Mouse (Mus musculus) lung, embryonic 14.5 days (tissue): ENCODE measurements around the gene Hbb-y. TPM values are rescaled to one million over a fixed set of nuclear protein-coding genes. Genes with fewer than 3 reads are reported as not detected.

Experiments
- ATAC-seq: fragments of 200-750 bp; cut with Nextera tagmentation; 2 replicates; pipeline ENCODE4 v1.8.0; 2017; ENCODE audit warnings: mild to moderate bottlenecking, moderate TSS enrichment, moderate library complexity; ENCODE audit not compliant: insufficient read depth
- DNase-seq: peaks from one replicate; pipeline ENCODE4 v3.0.0-alpha.2; 2015
- H3K27ac ChIP-seq: fragments of 300-500 bp; sonication (generic); 2 replicates; pipeline ENCODE4 v1.5.1; 2014; ENCODE audit warnings: low read depth, mild to moderate bottlenecking, moderate library complexity
- H3K27me3 ChIP-seq: fragments of 300-500 bp; sonication (generic); 2 replicates; pipeline ENCODE4 v1.6.1; 2014; ENCODE audit warnings: low read length, control low read depth; ENCODE audit not compliant: insufficient read depth
- H3K36me3 ChIP-seq: fragments of 300-500 bp; sonication (generic); 2 replicates; pipeline ENCODE4 v1.6.1; 2014; ENCODE audit warnings: control low read depth; ENCODE audit not compliant: insufficient read depth
- H3K4me1 ChIP-seq: fragments of 300-500 bp; sonication (generic); 2 replicates; pipeline ENCODE4 v1.6.1; 2014; ENCODE audit warnings: antibody characterized with exemption, control low read depth; ENCODE audit not compliant: insufficient read depth
- H3K4me2 ChIP-seq: fragments of 300-500 bp; sonication (generic); 2 replicates; pipeline ENCODE4 v1.6.1; 2014; ENCODE audit warnings: mild to moderate bottlenecking
- H3K4me3 ChIP-seq: fragments of 300-500 bp; sonication (generic); 2 replicates; pipeline ENCODE4 v1.5.1; 2014; ENCODE audit warnings: low read depth, low read length
- H3K9ac ChIP-seq: fragments of 300-500 bp; sonication (generic); 2 replicates; pipeline ENCODE4 v1.6.1; 2014
- H3K9me3 ChIP-seq: fragments of 300-500 bp; sonication (generic); 2 replicates; pipeline ENCODE4 v1.6.1; 2016; ENCODE audit warnings: low read depth, low read length, control low read depth
- CTCF ChIP-seq: IDR thresholded peaks from 2 replicates; pipeline ENCODE4 v1.5.1; 2016; ENCODE audit warnings: antibody characterized with exemption, low read depth
- WGBS: fragments of 180-500 bp; shearing (Covaris S2); extraction: QIAGEN DNeasy Blood & Tissue Kit; methylation state at CpG from one replicate; pipeline ENCODE4 v1.1.7; 2014; 5-methylcytosine and 5-hydroxymethylcytosine counted together
- polyA plus RNA-seq: library from polyadenylated mRNA; unstranded; fragments of >200 nt; fragmentation: Nextera tagmentation; extraction: Ambion mirVana; gene quantifications from 2 replicates; pipeline ENCODE4 v1.2.1, GENCODE M21; 2014

Hbb-y gene
- polyA plus RNA-seq, 1 experiment from 2014 or later, result 1,968 TPM

DNA sequence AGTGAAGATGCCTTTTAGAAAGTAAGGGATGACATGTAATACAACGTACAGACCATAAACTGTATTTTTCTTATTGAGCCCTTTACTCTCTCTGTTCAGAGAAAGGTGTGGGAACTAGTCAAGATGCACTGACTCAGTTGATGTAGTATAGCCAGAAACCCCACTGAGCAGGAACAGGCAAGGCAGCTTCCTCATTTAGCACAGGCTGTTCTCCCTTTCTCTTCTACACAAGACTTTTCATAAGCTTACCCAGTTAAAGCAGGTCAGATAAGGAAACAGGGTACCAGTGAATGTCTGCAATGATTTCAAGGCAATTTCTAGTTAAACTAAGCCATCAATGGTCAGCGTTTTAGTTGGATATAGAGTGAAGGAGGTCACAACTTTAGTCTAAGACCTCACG lies 8.5 kb upstream of the Hbb-y start:
- no peak overlapping the region for H3K4me3 ChIP-seq
- no peak overlapping the region for H3K4me2 ChIP-seq
- no peak for TF ChIP-seq CTCF
- H3K27me3 ChIP-seq, result no peaks in the 10 kb centered on the region
- H3K36me3 ChIP-seq, result no peaks in the 10 kb centered on the region
- DNase-seq (no peak), ATAC-seq (no peak)
- H3K27ac ChIP-seq, result no peak overlapping the region; the same call in 1 of the 2 replicates
- 61% methylated on average over 3 of the region's 3 CpGs for WGBS
- no peaks in the 10 kb centered on the region for H3K4me1 ChIP-seq
- H3K9ac ChIP-seq, result no peak overlapping the region
- no peaks in the 10 kb centered on the region for H3K9me3 ChIP-seq

GRCm38 (mm10) chr7:103860855-103861254 lies 7.8 kb upstream of the Hbb-y start:
- Histone ChIP-seq H3K36me3 (no peaks in the 10 kb centered on the region), H3K4me3 (no peak overlapping the region), H3K4me1 (no peaks in the 10 kb centered on the region), H3K27me3 (no peaks in the 10 kb centered on the region), H3K9me3 (no peaks in the 10 kb centered on the region), H3K27ac (no peak overlapping the region; the same call in 1 of the 2 replicates), H3K9ac (no peak overlapping the region), H3K4me2 (no peak overlapping the region)
- TF ChIP-seq CTCF, result no peak
- ATAC-seq (peak; percentile 75), DNase-seq (peak; percentile 43)
- WGBS, result 42% methylated on average over 1 of the region's 1 CpGs

DNA sequence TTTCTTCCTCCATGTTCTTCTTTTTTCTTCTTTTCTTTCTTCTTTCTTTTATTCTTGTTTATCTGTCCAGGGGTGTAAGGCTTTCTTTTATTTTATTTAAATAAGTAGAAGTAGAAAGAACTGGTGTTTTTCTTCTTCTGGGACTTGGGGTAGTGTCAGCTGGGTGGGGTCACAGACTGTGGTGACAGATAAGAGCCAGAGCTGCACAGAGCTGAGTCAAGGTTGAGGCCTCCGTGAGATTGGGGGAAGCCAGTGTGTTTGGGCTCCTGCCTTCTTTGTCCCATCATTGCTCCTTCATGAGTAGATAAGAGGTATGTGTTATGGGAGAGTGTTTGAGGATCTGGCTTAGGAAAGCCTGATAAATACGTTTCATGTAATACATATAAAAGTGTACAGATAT lies 6.1 kb upstream of the Hbb-y start:
- H3K4me3 ChIP-seq, result no peak overlapping the region
- no peaks in the 10 kb centered on the region for H3K9me3 ChIP-seq
- H3K4me2 ChIP-seq, result no peak overlapping the region
- no peaks in the 10 kb centered on the region for H3K36me3 ChIP-seq
- 41% methylated on average over 2 of the region's 2 CpGs for WGBS
- no peak for TF ChIP-seq CTCF
- peak; percentile 66; the same call in 1 of the 2 replicates for ATAC-seq
- DNase-seq, result no peak
- H3K27ac ChIP-seq, result no peak overlapping the region
- no peak overlapping the region for H3K9ac ChIP-seq
- H3K27me3 ChIP-seq, result no peaks in the 10 kb centered on the region
- no peaks in the 10 kb centered on the region for H3K4me1 ChIP-seq

DNA sequence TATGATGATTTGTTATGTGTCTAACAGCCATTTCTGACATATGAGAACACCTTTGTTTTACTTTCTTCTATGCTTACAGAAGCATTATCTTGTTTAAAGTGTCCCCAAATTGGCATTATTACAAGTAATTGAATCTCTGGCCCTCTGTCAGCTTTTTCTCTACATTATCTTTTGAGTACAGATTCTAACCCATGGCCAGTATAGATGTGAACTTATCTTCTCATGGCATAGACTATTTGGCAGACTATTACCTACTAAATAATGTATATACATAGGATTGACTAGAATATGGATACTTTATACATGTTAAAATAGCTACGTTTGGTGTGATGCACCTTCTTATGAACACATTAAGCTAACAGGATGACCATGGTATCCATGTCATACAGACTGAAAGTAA lies 1.7 kb upstream of the Hbb-y start:
- DNase-seq, result no peak

DNA sequence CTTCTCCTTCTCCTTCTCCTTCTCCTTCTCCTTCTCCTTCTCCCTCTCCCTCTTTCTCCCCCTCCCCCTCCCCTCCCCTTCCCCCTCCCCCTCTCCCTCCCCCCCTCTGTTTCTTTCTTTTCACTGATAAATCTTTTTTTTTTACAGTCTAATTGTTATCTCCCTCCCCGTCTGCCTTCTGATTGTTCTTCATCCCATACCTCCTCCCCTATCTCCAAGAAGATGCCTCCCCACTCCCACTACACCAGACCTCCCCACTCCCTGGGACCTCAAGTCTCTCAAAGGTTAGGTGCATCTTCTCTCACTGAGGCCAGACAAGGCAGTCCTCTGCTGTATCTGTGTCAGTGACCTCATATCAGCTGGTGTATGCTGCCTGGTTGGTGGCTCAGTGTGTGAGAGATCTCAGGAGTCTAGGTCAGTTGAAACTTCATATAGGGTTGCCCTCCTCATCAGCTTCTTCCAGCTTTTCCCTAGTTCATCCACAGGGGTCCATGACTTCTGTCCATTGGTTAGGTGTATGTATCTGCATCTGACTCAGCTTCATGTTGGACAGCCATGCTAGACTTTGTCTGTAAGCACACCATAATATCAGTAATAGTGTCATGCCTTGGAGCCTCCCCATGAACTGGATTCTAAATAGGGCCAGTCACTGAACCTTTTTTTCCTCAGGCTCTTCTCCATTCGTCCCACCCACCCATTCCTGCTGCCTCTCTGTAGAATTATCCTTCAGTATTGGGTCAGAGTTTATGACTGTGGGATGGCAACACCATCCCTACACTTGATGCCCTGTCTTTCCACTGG lies 8.3 kb downstream of the Hbb-y start:
- no peak for TF ChIP-seq CTCF

More for the DNA sequence above, 1.7 kb upstream of the Hbb-y start:
- 47% methylated on average over 1 of the region's 1 CpGs for WGBS
- Histone ChIP-seq H3K4me1 (no peaks in the 10 kb centered on the region), H3K4me3 (no peak overlapping the region), H3K36me3 (no peaks in the 10 kb centered on the region), H3K27ac (no peak overlapping the region), H3K4me2 (no peak overlapping the region), H3K9me3 (no peaks in the 10 kb centered on the region), H3K27me3 (no peaks in the 10 kb centered on the region), H3K9ac (no peak overlapping the region)
- ATAC-seq, result no peak
- no peak for TF ChIP-seq CTCF

GRCm38 (mm10) chr7:103843034-103843433 lies 10.0 kb downstream of the Hbb-y start, which contains the start of gene Hbb-bh1:
Hbb-bh1 (minus strand) TSS chr7:103843164.
- DNase-seq (no peak), ATAC-seq (no peak)
- no peak within 1 kb of the TSS for H3K4me2 ChIP-seq
- no peak for TF ChIP-seq CTCF
- no peaks in the 10 kb centered on the region for H3K9me3 ChIP-seq
- H3K4me3 ChIP-seq, result no peak within 1 kb of the TSS
- no peak within 1 kb of the TSS for H3K27ac ChIP-seq
- H3K4me1 ChIP-seq, result no peaks in the 10 kb centered on the region
- WGBS, result 65% methylated on average over 2 of the region's 2 CpGs
- no peaks in the 10 kb centered on the region for H3K36me3 ChIP-seq
- no peak within 1 kb of the TSS for H3K9ac ChIP-seq
- no peaks in the 10 kb centered on the region for H3K27me3 ChIP-seq

More for the DNA sequence above, 8.3 kb downstream of the Hbb-y start:
- Histone ChIP-seq H3K27me3 (no peaks in the 10 kb centered on the region), H3K4me3 (no peak overlapping the region), H3K36me3 (no peaks in the 10 kb centered on the region), H3K4me1 (no peaks in the 10 kb centered on the region), H3K4me2 (no peak overlapping the region), H3K9me3 (no peaks in the 10 kb centered on the region), H3K9ac (no peak overlapping the region), H3K27ac (no peak overlapping the region)
- WGBS, result 42% methylated on average over 2 of the region's 2 CpGs
- no peak for DNase-seq
- no peak for ATAC-seq

DNA sequence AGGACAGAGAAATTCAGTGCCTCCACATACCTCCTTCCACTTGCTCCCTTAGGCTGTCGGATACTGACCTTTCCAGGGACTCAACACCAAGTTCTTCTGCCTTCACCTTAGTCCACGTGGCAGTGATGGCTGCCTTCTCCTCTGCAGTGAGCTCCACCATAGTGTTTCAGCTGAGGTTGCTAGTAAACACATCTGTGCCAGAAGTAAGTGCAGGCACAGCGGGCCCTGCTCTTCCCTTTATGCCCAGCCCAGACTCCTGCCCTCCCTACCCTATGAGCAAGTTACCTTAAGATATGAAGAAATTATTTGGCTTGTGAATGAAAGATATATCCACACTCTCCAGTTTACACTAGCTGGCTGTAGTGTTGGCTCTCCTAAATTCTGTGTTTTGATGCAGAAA lies 12.7 kb downstream of the Hbb-y start, which contains the start of gene Hbb-bh2:
Gene Hbb-bh2 (minus strand): TSS at position 253 of the 400 bp plus-strand sequence.
- no peak for TF ChIP-seq CTCF
- no peaks in the 10 kb centered on the region for H3K9me3 ChIP-seq
- H3K36me3 ChIP-seq, result no peaks in the 10 kb centered on the region
- DNase-seq, result no peak
- H3K27ac ChIP-seq, result no peak within 1 kb of the TSS
- ATAC-seq, result no peak
- no peak within 1 kb of the TSS for H3K4me2 ChIP-seq
- 69% methylated on average over 3 of the region's 3 CpGs for WGBS
- no peak within 1 kb of the TSS for H3K4me3 ChIP-seq
- no peaks in the 10 kb centered on the region for H3K4me1 ChIP-seq
- no peaks in the 10 kb centered on the region for H3K27me3 ChIP-seq
- no peak within 1 kb of the TSS for H3K9ac ChIP-seq
